Mouse (Mus musculus) limb, embryonic 12.5 days (tissue): ENCODE measurements around the gene Spata13. TPM values are rescaled to one million over a fixed set of nuclear protein-coding genes. Genes with fewer than 3 reads are reported as not detected.
A peak's percentile ranks its signal among the peaks of the same experiment; 100 is the strongest.

Experiments
- ATAC-seq: fragments of 200-750 bp; cut with Nextera tagmentation; 2 replicates; pipeline ENCODE4 v1.8.0; 2017; ENCODE audit warnings: low read depth, moderate TSS enrichment; ENCODE audit not compliant: insufficient number of reproducible peaks, insufficient read depth, low FRiP score, low TSS enrichment
- H3K27ac ChIP-seq: fragments of 300-500 bp; sonication (generic); 2 replicates; pipeline ENCODE4 v1.5.1; 2016; ENCODE audit warnings: mild to moderate bottlenecking, moderate library complexity
- H3K27me3 ChIP-seq: fragments of 300-500 bp; sonication (generic); 2 replicates; pipeline ENCODE4 v1.6.1; 2016; ENCODE audit warnings: mild to moderate bottlenecking, moderate library complexity
- H3K36me3 ChIP-seq: fragments of 300-500 bp; sonication (generic); 2 replicates; pipeline ENCODE4 v1.6.1; 2016; ENCODE audit warnings: mild to moderate bottlenecking, moderate library complexity
- H3K4me1 ChIP-seq: fragments of 300-500 bp; sonication (generic); replicated peaks from 2 replicates; pipeline ENCODE4 v1.6.1; 2016
- H3K4me2 ChIP-seq: fragments of 300-500 bp; sonication (generic); 2 replicates; pipeline ENCODE4 v1.6.1; 2016; ENCODE audit warnings: mild to moderate bottlenecking, moderate library complexity
- H3K4me3 ChIP-seq: fragments of 300-500 bp; sonication (generic); replicated peaks from 2 replicates; pipeline ENCODE4 v1.5.1; 2016; ENCODE audit warnings: mild to moderate bottlenecking
- H3K9ac ChIP-seq: fragments of 300-500 bp; sonication (generic); replicated peaks from 2 replicates; pipeline ENCODE4 v1.6.1; 2016; ENCODE audit warnings: mild to moderate bottlenecking, moderate library complexity
- H3K9me3 ChIP-seq: fragments of 300-500 bp; sonication (generic); 2 replicates; pipeline ENCODE4 v1.6.1; 2016; ENCODE audit warnings: mild to moderate bottlenecking, moderate library complexity
- WGBS: fragments of 180-500 bp; shearing (Covaris S2); methylation state at CpG from one replicate; pipeline ENCODE4 v1.1.7; 2016; 5-methylcytosine and 5-hydroxymethylcytosine counted together
- polyA plus RNA-seq: library from polyadenylated mRNA; unstranded; fragments of >200 nt; fragmentation: Nextera tagmentation; extraction: Ambion mirVana; gene quantifications from 2 replicates; pipeline ENCODE4 v1.2.1, GENCODE M21; 2016

Spata13 gene
- polyA plus RNA-seq, 1 experiment from 2014 or later, result 14.2 TPM

- peaks cover 67% of the 10 kb centered on the region for H3K4me1 ChIP-seq
- 7% methylated on average over 8 of the region's 9 CpGs for WGBS
- no peak for ATAC-seq
Measured at GRCm38 (mm10) chr14:60739155-60739554, 105.4 kb downstream of the Spata13 start.

DNA sequence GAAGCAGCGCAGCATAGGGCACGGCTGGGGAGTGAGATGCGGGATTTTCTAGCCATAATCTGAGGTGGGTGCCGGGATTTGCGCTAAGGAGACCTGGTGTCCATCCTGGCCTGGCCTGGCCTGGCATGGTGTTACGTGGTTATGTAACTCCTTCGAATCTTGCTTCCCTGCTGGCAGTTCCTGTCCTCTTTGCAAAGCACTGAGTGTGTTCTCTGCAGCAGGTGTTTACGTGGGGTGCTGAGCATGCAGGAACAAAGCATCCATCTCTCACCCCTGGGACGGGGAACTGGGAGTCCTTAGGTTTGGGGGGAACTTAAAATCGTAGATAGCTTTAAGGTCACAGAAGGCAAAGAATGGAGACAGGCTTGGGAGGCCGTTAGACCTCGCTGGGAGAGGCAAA, 105.8 kb downstream of the Spata13 start:
- 56% methylated on average over 12 of the region's 12 CpGs for WGBS
- H3K36me3 ChIP-seq, result no peaks in the 10 kb centered on the region
- ATAC-seq, result no peak
- H3K4me1 ChIP-seq, result peaks cover 68% of the 10 kb centered on the region
- H3K4me3 ChIP-seq, result no peak overlapping the region
- 0 out of 2 replicates have a peak overlapping the region, but pooled peaks have one; percentile 7 for H3K4me2 ChIP-seq
- H3K27ac ChIP-seq, result peak overlapping the region; percentile 90
- no peak overlapping the region for H3K9ac ChIP-seq
- no peaks in the 10 kb centered on the region for H3K9me3 ChIP-seq
- no peaks in the 10 kb centered on the region for H3K27me3 ChIP-seq

More at GRCm38 (mm10) chr14:60739155-60739554, 105.4 kb downstream of the Spata13 start:
- Histone ChIP-seq H3K9ac (no peak overlapping the region), H3K4me2 (0 out of 2 replicates have a peak overlapping the region, but pooled peaks have one; percentile 7), H3K27ac (peak overlapping the region; percentile 90), H3K36me3 (no peaks in the 10 kb centered on the region), H3K4me3 (no peak overlapping the region), H3K27me3 (no peaks in the 10 kb centered on the region), H3K9me3 (no peaks in the 10 kb centered on the region)

GRCm38 (mm10) chr14:60740507-60740906, 106.7 kb downstream of the Spata13 start:
- H3K36me3 ChIP-seq, result no peaks in the 10 kb centered on the region
- no peak overlapping the region for H3K27ac ChIP-seq
- no peak overlapping the region for H3K9ac ChIP-seq
- H3K4me1 ChIP-seq, result peaks cover 70% of the 10 kb centered on the region
- no peak overlapping the region for H3K4me2 ChIP-seq
- no peak overlapping the region for H3K4me3 ChIP-seq
- WGBS, result 85% methylated on average over 5 of the region's 5 CpGs
- no peaks in the 10 kb centered on the region for H3K27me3 ChIP-seq
- ATAC-seq, result no peak
- H3K9me3 ChIP-seq, result no peaks in the 10 kb centered on the region

GRCm38 (mm10) chr14:60741033-60741432, 107.2 kb downstream of the Spata13 start:
- WGBS, result 73% methylated on average over 8 of the region's 8 CpGs
- Histone ChIP-seq H3K9ac (no peak overlapping the region), H3K4me2 (no peak overlapping the region), H3K27me3 (no peaks in the 10 kb centered on the region), H3K4me1 (peaks cover 69% of the 10 kb centered on the region), H3K9me3 (no peaks in the 10 kb centered on the region), H3K4me3 (no peak overlapping the region), H3K27ac (0 out of 2 replicates have a peak overlapping the region, but pooled peaks have one; percentile 62), H3K36me3 (no peaks in the 10 kb centered on the region)
- ATAC-seq, result no peak

DNA sequence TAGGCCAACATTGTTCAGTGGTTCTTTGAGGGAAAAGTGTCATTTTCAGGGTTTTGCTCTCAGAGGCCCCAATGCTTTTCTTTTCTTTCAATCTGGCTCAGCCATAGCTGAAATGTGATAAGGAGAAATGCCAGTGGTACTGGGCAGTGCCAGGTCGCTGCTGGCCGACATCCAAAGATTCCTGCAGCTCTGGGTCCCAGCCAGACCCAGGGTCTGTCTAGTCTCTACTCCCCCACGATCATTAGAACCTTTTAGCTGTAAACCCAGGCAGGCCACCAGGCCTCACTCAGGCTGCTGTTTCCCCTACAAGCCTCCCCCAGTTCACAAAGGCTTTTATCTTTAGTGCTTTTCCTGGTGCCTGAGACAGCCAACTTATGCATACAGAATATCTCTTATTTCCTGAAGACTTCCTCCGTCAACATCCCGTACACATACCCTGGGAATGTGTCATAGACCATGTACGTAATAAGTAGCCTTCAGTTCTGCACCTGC, 107.7 kb downstream of the Spata13 start:
- Histone ChIP-seq H3K4me3 (no peak overlapping the region), H3K4me1 (peaks cover 64% of the 10 kb centered on the region), H3K9me3 (no peaks in the 10 kb centered on the region), H3K27me3 (no peaks in the 10 kb centered on the region), H3K9ac (no peak overlapping the region), H3K27ac (peak overlapping the region; percentile 62), H3K36me3 (peaks cover 4% of the 10 kb centered on the region), H3K4me2 (no peak overlapping the region)
- no peak for ATAC-seq
- WGBS, result 70% methylated on average over 6 of the region's 6 CpGs

DNA sequence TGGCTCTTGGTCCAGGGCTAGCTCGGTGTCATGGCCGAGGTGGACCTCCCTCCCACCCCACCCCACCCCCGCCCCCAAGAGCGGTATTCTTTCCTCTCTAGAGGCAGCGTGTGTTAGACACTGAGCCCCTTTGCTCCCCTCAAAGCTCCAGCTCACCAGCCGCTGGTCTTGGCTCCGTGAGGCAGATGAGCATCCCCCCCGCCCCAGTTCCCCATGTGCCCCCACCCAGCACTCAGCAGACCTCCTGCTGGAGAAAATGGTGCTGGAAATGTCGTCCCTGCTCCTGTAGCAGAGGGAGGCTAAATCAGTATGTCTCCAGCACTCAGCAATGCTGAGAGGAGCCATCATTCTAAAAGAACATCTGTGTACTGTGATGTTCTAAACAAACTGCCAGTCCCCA, 109.9 kb downstream of the Spata13 start:
- H3K27ac ChIP-seq, result no peak overlapping the region
- no peak overlapping the region for H3K9ac ChIP-seq
- WGBS, result 74% methylated on average over 9 of the region's 9 CpGs
- no peak for ATAC-seq
- no peak overlapping the region for H3K4me2 ChIP-seq
- peaks cover 42% of the 10 kb centered on the region for H3K4me1 ChIP-seq
- H3K36me3 ChIP-seq, result peaks cover 10% of the 10 kb centered on the region
- H3K4me3 ChIP-seq, result no peak overlapping the region
- H3K9me3 ChIP-seq, result no peaks in the 10 kb centered on the region
- no peaks in the 10 kb centered on the region for H3K27me3 ChIP-seq

DNA sequence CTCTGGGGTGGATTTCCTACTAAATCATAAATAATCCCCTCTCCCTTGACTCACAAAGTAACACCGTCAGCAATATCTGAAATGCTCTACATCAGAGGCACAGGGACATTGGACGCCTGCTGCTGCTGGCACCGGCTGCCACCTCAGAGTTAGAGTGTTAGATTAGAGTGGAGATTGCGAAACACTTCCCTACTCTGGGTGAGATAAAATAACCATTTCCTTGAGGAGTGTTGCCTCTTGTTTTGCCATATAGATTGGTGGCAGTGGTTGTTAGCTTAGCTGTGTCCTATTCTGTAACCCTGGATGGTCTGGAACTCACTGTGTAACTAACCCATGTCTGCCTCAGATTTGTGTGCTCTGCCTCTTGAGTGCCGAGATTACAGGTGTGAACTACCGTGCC, 111.4 kb downstream of the Spata13 start:
- Histone ChIP-seq H3K9me3 (no peaks in the 10 kb centered on the region), H3K4me2 (no peak overlapping the region), H3K4me3 (no peak overlapping the region), H3K27me3 (no peaks in the 10 kb centered on the region), H3K36me3 (peaks cover 14% of the 10 kb centered on the region), H3K27ac (0 out of 2 replicates have a peak overlapping the region, but pooled peaks have one; percentile 4), H3K9ac (no peak overlapping the region), H3K4me1 (peaks cover 27% of the 10 kb centered on the region)
- no peak for ATAC-seq
- WGBS, result 82% methylated on average over 6 of the region's 6 CpGs

DNA sequence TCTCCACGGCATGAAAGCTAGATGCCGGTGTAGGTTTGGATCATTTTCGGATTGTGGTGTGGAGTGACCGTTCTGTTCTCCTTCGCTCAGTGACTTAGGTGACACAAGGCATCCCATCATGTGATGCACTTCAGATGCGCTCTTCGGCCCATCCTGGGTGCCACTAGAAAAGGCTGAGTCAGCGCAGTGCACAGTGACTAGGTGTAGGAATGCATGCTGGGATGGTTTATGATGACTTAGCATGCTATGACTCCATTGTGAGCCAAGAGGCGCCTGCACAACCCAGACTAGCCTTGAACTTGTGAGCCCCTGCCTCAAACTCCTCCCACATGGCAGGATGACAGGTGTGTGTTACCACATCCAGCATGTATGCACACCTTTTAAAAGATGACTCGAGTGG, 112.3 kb downstream of the Spata13 start:
- Histone ChIP-seq H3K9me3 (no peaks in the 10 kb centered on the region), H3K27ac (no peak overlapping the region), H3K9ac (no peak overlapping the region), H3K4me1 (peaks cover 23% of the 10 kb centered on the region), H3K36me3 (peaks cover 14% of the 10 kb centered on the region), H3K27me3 (no peaks in the 10 kb centered on the region), H3K4me3 (no peak overlapping the region), H3K4me2 (no peak overlapping the region)
- 94% methylated on average over 10 of the region's 10 CpGs for WGBS
- ATAC-seq, result no peak

- 89% methylated on average over 21 of the region's 21 CpGs for whole genome bisulfite sequencing
- no peak for ATAC-seq
- Histone ChIP-seq H3K4me2 (no peak overlapping the region), H3K9ac (no peak overlapping the region), H3K36me3 (peaks cover 20% of the 10 kb centered on the region), H3K4me1 (peaks cover 12% of the 10 kb centered on the region), H3K4me3 (no peak overlapping the region), H3K9me3 (no peaks in the 10 kb centered on the region), H3K27me3 (no peaks in the 10 kb centered on the region), H3K27ac (no peak overlapping the region)
Measured at GRCm38 (mm10) chr14:60747154-60747870, 113.5 kb downstream of the Spata13 start.

GRCm38 (mm10) chr14:60749880-60750279, 116.1 kb downstream of the Spata13 start:
- H3K36me3 ChIP-seq, result peaks cover 31% of the 10 kb centered on the region
- no peaks in the 10 kb centered on the region for H3K9me3 ChIP-seq
- WGBS, result 86% methylated on average over 12 of the region's 12 CpGs
- H3K27ac ChIP-seq, result no peak overlapping the region
- H3K9ac ChIP-seq, result no peak overlapping the region
- no peak overlapping the region for H3K4me2 ChIP-seq
- H3K4me3 ChIP-seq, result no peak overlapping the region
- no peak for ATAC-seq
- H3K4me1 ChIP-seq, result 0 out of 2 replicates have a peak, but pooled peaks cover 3% of the 10 kb centered on the region
- H3K27me3 ChIP-seq, result no peaks in the 10 kb centered on the region

DNA sequence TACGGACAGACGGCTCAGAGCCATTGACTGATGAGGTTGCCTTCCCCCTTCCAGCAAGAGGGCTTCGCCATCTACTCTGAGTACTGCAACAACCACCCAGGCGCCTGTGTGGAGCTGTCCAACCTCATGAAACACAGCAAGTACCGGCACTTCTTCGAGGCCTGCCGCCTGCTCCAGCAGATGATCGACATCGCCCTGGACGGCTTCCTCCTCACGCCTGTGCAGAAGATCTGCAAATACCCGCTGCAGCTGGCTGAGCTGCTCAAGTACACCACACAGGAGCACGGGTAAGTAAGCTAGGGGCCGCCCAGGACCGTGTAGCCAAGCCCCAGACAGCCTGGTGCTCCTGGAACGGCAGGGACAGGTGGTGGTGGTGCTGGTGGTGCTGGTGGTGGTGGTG, 117.8 kb downstream of the Spata13 start:
- no peaks in the 10 kb centered on the region for H3K27me3 ChIP-seq
- H3K36me3 ChIP-seq, result peaks cover 33% of the 10 kb centered on the region
- H3K27ac ChIP-seq, result no peak overlapping the region
- H3K9me3 ChIP-seq, result no peaks in the 10 kb centered on the region
- WGBS, result 92% methylated on average over 16 of the region's 16 CpGs
- no peak overlapping the region for H3K4me2 ChIP-seq
- H3K4me3 ChIP-seq, result no peak overlapping the region
- H3K4me1 ChIP-seq, result no peaks in the 10 kb centered on the region
- no peak overlapping the region for H3K9ac ChIP-seq
- no peak; the same call in 1 of the 2 replicates for ATAC-seq
